Mouse (Mus musculus) adrenal gland, adult 8-10 months (tissue): ENCODE measurements around the gene Elk3. TPM values are rescaled to one million over a fixed set of nuclear protein-coding genes. Genes with fewer than 3 reads are reported as not detected.

Experiments used
- DNase-seq: peaks from one replicate; pipeline ENCODE4 v3.0.0; 2022
- total RNA-seq, 4 experiments: library from RNA; stranded (reverse); gene quantifications; 2 replicates each; pipeline ENCODE4 v1.2.4; 2022

The Elk3 gene
- total RNA-seq, 4 experiments from 2014 or later: 32.3 to 51.1 (median 46.1) TPM

DNA sequence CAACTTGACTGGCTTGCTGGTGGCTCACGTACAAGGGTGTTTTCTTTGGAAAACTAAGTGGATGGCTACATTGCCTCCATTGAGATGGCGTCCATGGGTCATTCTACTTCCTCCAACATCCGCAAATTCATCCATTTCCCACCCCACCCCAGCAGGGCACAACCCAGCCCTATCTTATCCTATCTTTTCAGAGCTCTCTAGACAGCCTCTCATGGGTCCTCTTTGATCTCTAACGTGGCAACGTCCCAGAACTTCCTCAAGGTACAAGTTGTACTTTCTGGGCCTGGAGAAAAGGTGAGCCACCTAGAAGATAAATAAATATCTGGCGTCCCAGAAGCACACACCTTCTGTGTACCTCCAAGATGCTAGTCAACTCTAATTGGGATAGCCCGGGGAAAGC, 17.3 kb downstream of the Elk3 start:
- DNase-seq: no peak

DNA sequence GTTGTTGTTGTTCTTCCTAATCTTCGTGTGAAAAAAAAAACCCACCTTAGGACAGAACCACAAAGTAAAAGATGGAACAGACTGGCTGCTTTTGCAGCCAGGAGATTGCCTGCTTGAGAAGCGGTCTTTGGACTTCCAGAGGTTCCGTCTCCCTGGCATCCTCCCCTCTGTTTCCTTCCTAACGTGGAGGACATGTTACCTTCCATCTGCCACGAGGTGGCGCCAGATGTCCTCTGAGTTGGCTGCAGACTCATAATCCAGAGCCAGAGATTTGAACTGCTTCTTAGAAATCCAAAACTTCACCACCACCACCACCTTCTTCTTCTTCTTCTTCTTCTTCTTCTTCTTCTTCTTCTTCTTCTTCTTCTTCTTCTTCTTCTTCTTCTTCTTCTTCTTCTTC, 19.1 kb downstream of the Elk3 start:
- DNase-seq: peak; percentile 74

DNA sequence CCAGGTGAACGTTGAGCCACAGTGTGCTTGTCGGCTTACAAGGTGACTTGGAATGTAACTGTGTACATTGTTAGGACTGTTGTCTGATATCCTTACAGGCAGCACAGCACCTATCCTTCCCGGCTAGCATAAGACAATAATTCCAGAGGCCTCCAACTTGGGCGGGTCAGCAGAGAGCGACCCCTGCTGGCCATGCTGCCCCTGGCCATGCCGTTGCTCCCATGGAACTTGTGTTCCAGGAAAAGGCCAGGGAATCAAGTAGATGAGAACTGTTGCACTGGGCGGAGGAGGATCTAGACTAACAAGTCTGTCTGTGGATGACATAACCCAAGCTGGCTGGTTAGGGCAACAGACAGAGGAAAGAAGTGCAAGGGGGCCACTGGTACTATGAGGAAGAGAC, 19.6 kb downstream of the Elk3 start:
- no peak for DNase-seq

GRCm38 (mm10) chr10:93289404-93289803, 21.5 kb downstream of the Elk3 start:
- DNase-seq: no peak

DNA sequence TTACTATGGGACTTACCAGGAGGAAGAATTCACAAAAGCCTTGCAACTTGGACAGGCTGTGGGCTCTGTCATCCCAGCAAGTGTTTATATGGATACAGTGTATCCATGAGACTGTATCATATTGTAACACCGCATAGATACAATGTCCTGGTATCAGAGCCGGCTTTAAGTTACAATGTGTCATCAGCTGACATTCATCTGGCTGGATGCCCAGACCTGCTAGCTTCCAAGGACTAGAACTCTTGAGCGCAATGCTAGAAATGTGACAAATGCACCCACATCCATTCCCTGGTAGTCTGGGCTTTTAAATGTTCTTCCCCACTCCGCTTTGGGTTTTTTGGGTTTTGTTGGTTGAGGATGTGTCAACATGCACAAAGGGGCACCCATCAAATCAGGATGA, 22.6 kb downstream of the Elk3 start:
- no peak for DNase-seq

- no peak for DNase-seq
These were observed 23.3 kb downstream of the Elk3 start for GRCm38 (mm10) chr10:93287551-93288145.

DNA sequence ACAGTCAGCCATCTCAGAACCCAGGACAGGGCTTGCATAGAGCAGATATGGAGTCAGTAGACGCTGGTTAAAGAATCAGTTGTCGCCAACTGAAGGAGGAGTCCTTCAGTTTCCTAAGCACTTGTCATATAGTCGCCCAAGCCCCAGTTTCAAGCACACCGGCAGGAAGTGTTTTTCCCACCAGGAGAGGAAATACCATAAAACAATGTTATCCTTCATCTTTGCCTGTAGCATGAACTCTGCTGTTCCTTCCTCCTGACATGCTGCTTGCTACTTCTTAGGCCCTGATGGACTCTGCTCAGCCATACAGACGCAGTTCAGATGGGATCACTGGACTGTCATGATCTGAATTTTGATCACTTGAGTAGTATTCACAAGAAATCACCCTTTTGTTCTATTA, 25.4 kb downstream of the Elk3 start:
- DNase-seq: no peak

DNA sequence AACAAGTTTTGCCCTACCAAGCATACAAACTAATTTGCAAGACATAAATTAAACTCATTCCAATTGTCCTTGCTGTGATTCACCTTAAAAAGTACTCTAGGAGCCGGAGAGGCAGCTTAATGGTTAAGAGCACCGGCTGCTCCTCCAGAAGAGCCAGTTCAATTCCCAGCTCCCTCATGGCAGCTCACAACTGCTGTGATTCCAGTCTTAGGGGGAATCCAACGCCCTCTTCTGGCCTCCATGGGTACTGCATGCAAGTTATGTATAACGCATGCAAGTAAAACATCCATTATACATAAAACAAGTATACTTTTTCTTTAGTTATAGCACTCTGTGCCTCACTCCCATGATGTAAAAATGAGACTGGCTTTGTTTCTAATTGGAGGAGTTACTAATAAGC, 27.7 kb downstream of the Elk3 start:
- no peak for DNase-seq

- peak; percentile 32 for DNase-seq
These were observed 28.4 kb downstream of the Elk3 start for GRCm38 (mm10) chr10:93282526-93282964.

GRCm38 (mm10) chr10:93281092-93281491, 29.8 kb downstream of the Elk3 start:
- DNase-seq: no peak

- no peak for DNase-seq
These were observed 30.3 kb downstream of the Elk3 start for GRCm38 (mm10) chr10:93280586-93280985.

DNA sequence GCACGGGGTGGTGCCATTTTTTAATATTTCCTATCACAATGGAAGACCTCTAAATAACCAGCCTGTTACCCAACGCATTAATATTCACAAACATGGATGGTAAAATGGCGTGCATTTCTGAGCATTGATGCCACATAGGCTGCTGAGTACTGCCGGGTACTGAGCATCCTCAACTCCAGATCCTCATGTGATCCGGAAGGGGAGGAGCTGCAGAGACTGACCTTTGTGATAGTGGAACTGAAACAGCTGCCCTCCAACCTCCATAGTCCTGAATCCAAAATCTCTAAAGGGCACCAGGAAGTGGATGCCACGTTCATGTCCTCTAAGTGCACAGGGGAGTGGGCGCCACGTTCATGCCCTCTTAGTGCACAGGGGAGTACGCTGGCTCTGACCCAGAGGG, 31.9 kb downstream of the Elk3 start:
- no peak for DNase-seq

DNA sequence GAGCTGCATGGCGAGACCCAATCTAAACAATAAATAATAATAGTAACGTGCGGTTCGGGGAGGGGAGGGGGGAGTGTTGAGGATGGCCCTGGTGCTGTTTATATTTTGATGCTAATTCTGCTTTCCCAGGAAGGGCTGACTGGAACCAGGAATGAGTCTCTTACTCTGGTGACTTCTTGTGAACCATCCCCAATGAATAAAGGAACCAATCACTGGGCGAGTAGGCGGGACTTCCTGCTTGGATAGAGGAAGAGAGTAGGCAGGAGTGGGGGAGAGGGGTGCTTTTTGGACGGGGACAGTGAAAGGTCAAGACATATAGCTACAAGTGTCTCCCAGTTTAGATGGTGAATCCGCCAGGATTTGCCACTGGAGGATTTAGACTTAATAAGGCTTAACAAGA, 32.6 kb downstream of the Elk3 start:
- no peak for DNase-seq

GRCm38 (mm10) chr10:93276857-93277256, 34.1 kb downstream of the Elk3 start:
- no peak for DNase-seq

DNA sequence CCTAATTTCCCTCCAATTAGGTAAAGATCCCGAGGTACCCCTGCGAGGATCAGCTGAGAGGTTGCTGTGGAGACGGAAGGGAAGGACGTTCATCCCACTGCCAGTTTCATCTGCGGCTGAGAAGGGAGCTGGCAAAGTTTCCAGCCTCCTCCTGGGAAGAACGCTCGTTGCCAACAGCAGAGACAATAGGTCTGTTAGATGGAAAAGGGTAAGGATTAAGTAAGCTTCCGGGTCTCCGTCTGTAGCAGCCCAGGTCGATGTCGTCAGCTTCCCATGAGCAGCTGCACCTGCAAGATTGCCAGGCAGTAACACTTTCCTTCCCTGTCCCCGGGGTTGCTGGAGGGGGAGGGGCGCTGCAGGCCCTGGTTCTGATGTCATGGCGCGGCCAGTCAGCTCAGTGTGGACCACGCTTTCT, 34.6 kb downstream of the Elk3 start:
- peak; percentile 49 for DNase-seq

DNA sequence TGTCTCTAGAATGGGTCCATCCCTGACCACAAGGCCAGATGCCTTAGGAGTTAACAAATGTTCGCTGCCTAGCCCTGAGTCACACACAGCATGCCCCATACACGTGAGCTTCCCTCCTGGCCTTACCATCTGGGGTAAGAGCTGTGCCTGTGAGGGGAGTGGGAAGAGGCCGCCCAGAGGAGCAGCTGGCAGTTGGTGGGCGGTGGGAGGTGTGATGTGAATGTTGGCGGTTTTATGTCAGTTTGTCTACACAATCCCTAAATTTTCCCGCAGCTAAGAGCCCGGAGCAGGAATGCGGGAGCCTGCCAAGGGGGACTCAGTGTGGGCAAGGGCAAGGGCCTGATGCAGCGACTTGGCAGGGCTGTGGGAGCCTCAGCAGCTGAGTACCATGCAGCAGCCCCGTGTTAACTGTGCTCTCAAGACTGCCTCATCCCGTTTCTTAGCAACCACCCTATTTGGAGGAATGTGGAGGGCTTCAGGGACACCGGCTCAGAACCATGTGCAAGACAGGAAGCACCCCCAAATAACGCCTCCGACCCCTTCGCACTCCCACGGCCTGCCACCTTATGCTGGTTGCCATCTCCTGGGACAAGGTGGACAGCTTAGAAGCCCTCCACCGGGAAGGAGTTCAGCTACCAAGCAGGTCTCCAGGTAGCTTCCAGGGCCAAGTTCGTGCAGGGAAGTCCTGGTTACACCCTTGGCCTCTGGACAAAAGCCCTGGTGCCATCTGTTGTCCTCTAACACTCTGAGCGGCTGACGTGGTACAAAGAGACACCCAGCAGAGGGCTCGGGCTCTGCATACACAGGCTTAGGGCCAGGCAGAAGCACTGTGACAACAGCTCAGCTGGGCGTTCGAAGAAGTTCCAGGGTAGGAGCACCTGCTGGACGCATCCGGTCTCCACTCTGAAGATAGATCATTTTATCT, 35.5 kb downstream of the Elk3 start:
- no peak for DNase-seq

DNA sequence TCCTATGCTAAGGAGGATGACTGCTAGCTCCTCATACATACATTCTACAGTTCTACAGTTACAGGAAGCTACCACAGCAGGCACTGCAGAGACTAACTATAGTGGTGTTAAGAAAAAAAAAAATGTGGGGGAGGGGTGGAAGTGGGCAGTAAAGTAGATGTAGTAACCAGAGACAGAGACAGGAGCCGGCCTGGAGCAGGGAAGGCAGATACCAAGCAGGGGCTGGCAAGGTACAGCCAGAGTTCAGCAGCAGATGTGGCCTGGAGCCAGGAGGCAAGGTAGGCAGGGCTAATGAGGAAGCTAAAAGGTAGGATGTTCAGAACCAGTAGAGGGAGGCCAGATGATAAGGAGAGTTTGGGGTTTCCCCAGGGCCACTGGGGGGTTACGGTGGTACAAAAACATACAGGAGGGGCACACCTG, 36.6 kb downstream of the Elk3 start:
- no peak for DNase-seq

GRCm38 (mm10) chr10:93272986-93273982, 37.7 kb downstream of the Elk3 start:
- DNase-seq: no peak

- no peak for DNase-seq
These were observed 39.1 kb downstream of the Elk3 start for GRCm38 (mm10) chr10:93271831-93272230.

DNA sequence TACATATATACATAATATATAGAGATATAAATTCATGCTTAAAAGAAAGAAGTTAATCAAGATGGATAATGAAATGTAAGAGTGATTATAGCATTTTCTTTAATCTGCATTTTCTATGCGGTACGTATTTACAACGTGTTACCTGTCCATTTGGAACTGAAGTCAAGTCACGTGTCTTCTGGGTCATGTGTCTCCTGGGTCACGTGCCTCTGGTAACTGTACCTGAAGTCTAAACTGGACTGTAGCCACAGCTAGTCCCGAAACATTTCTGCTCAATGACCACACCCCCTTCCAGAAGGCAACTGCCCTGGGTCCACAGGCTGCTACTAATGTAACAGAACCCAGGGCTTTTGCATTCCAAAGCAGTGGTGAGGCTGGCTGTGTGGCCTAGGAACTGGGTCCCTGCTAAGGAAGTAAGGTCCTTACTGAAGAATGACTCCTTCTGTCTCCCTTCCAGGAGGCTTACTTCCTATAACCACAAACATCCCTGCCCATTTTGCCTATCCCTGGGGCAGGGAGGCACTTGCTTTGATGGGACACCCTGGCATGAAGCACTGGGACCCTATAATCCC, 40.0 kb downstream of the Elk3 start:
- DNase-seq: no peak

- DNase-seq: no peak
These were observed 41.2 kb downstream of the Elk3 start for GRCm38 (mm10) chr10:93269744-93270143.

GRCm38 (mm10) chr10:93268339-93268738, 42.6 kb downstream of the Elk3 start:
- DNase-seq: no peak
